Mouse (Mus musculus) common myeloid progenitor, adult 5-6 weeks (primary cell): ENCODE measurements around the gene Nudt4. TPM values are rescaled to one million over a fixed set of nuclear protein-coding genes. Genes with fewer than 3 reads are reported as not detected.

Experiments
- ATAC-seq: replicated peaks from 2 replicates; pipeline ENCODE4 v1.8.0; 2016; ENCODE audit warnings: low read depth, mild to moderate bottlenecking, moderate TSS enrichment, inconsistent platforms; ENCODE audit not compliant: poor library complexity, severe bottlenecking
- total RNA-seq: library from RNA; stranded (forward); fragments of 200-1000, 187-1606 nt; gene quantifications from 2 replicates; pipeline ENCODE4 v1.2.3, GENCODE M21; 2017

Nudt4 gene
- total RNA-seq, 1 experiment from 2014 or later = 54.6 TPM

DNA sequence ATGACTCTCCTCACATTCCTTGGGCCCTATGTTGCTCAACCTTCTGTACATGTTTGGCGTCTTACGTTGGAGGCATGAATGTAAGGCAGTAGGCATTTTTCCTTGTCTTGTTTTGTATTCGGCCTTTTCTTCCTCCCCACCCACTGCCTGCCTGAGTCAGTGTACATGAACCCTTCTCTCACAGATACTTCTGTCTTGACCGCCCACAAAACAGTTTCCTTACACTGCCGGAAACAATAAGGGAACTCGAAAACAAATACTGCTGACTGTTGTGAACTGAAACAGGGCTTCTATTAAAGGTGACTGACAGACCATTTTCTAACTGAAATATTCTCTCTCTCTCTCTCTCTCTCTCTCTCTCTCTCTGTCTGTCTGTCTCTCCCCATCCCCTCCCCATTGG is 55.2 kb downstream of the Nudt4 start:
- peak; percentile 79 for ATAC-seq

DNA sequence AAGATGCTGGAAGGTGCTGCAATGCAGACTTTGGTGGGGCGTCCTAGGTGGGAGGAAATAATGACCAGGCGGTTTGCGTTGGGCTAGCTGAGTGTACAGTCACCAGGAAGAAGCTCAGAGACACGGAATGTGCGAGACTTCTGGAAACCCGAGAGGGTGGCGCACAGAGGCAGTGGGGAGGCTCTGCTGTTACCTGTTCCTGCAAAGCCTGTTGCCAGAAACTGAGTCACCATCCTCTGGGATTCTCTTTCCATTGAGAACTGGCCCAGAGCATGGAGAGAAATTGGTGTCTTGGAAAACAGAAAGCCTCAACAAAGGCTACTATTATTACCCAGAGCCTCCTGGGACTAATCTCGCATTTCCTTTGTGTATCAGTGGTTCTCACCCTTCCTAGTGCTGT is 55.8 kb downstream of the Nudt4 start:
- ATAC-seq = no peak

DNA sequence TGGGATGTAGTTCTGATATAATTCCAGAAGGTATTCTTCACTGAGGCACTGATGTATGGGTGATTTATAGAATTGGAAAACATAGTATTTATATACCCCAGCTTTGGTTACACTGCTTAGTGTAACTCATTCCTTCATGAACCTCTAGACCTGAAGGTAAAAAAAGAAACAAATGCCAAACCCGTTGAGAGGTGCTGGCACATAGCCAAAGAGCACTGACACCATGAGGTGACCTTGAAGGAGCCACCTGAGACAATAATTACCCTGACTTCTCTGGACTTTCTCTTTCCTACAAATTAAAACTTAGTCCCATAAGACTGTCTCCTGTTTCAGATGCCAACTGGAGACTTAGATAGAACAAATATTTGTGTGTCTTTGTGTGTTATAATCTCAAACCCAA is 59.6 kb downstream of the Nudt4 start:
- no peak for ATAC-seq

DNA sequence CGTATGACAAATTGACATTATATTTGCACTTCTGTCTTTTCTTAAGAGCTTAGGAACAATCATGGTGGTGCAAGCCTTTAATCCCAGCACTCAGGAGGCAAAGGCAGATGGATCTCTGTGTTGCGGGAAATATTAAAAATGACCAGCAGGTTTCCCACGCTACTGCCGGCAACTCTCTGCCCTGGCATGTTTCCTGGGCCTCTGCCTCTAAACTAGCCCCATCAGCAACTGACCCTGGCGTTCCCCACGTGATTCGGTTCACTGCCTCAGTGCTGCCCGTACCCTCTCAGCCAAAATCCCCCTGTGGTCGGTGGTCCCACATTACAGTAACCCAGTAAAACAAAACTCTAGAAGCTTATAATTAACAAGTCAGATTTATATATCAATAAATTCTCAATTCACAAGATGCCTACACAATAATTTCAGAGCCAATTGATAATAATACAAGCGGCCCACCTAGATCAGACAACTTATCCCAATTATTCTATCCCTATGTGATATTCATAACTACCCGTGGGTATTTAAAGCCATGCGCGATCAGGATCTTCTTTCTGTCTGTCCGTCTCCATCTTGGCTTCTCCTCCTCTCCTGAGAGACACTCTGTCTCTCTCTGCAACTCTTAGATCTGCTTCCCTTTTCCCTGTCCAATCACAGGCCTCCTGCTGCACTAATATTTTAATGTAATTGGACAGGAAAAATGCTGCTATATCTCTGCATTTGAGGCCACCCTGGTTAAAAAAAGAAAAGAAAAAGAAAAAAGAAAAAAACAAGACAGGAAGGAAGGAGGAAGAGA is 60.3 kb downstream of the Nudt4 start:
- no peak for ATAC-seq

DNA sequence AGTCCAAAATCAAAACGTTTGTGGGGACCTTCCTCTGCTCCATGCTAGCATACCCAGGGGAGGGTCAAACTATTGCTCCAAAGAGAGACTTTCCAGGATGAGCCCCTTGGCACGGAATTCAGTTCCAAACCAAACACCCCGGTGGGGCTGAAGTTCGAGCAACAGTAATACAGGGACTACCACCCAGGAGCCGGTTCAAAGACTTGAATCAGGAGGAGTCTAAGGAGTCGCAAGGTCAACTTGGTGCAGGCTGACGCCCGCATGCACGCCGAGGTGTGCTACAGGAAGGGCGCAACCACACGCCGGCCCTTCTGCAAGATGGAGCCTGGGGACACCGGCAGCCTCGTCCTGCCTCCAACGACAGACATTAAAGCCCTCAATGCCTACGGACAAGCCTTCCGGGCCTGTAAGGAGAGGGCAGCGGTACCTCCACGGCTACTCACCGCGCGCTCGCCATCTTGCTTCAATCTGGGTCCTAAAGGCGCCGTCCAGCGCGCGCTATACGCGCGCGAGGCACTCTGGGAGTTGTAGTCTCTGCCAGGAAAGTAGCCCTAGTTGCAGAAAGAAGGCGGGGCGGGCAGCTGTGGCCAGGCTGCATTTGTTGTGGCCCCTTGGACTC is 62.4 kb downstream of the Nudt4 start, which contains the start of gene Mrpl42:
Gene Mrpl42, minus strand, starts transcription at position 478 of the 619 bp plus-strand sequence.
- peak; percentile 97 for ATAC-seq

DNA sequence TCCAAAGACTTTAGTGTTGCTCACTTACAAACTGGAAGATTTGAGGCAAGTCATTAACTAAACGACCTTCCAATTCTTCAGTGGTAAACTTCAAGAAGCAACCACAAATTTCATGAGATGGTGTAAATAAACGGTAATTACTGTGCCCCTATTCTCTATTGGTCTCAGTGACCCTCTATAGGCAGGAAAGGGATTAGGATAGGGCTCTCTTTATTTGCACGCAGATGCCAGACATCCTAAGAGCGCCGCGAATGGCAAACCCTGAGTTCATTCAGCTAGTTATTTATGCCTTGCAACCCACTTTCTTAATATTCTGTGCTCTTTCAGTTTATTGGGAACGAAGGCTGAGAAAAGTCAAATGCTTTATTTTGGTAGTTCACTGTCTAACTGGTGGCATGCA is 62.9 kb downstream of the Nudt4 start:
- peak; percentile 30 for ATAC-seq

Other genes with a start within 250 kb of the Nudt4 start
- 0.53 and 3.7 TPM in 2 replicates for gene Cradd, start 240.0 kb downstream of the Nudt4 start, total RNA-seq
- 0.87 TPM in 1 of 2 replicates, not detected in the other for gene Socs2, start 147.0 kb downstream of the Nudt4 start, total RNA-seq
- 160 and 174 TPM in 2 replicates for gene Mrpl42, start 62.2 kb downstream of the Nudt4 start, total RNA-seq
- 146 and 182 TPM in 2 replicates for gene Ube2n, start 49.0 kb downstream of the Nudt4 start, total RNA-seq
- 1.4 and 1.7 TPM in 2 replicates for gene Anapc15-ps, start 109.3 kb upstream of the Nudt4 start, total RNA-seq